Mouse (Mus musculus): ENCODE measurements around the gene Ggnbp2. TPM values are rescaled to one million over a fixed set of nuclear protein-coding genes. Genes with fewer than 3 reads are reported as not detected.
A peak's percentile ranks its signal among the peaks of the same experiment; 100 is the strongest.

Ggnbp2 gene
- total RNA-seq (2021): 10 to 100 TPM; 54.5 to 62.1 TPM

GRCm38 (mm10) chr11:84870337-84871043, at the start of gene Ggnbp2:
Gene Ggnbp2 (minus strand): TSS chr11:84870817.
- peak; percentile 92 to 94 for DNase-seq
- intact Hi-C loops (cut with DNase I): loop anchor here (1.0 kb wide), 1 partner anchor 9 kb away; no protein-coding TSS in a partner anchor

DNA sequence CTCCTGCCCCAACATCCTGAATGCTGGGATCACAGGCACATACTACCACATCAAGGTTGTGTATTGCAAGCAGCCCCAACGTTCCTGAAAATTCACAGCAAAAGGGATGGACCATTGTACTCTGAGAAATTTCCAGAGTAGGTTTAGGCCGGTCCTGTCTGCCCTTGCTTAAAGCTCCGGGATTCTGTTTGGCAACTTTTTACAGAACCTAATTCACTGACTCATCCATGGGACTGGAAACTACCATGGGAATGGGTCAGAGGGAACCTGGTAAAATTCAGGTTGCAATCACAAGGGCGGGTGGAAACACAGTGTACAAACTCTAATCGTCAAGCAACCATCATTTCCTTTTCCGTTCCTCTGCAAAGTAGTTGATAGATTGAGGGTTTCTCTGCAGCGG, 49.3 kb upstream of the Ggnbp2 start:
- no peak for DNase-seq
- intact Hi-C loops (cut with DNase I): loop anchor here (5.0 to 10.0 kb wide), 4 partner anchors 77 to 395 kb away; partner anchors contain the start of gene Ppm1d

GRCm38 (mm10) chr11:84919276-84919675, 48.7 kb upstream of the Ggnbp2 start:
- intact Hi-C loops (cut with DNase I): loop anchor here (5.0 to 10.0 kb wide), 4 partner anchors 78 to 396 kb away; partner anchors contain the start of gene Ppm1d
- DNase-seq: peak in 1 of 2 experiments; percentile 36

- intact Hi-C loops (cut with DNase I): loop anchor here (1.0 to 10.0 kb wide), 5 partner anchors 60 to 396 kb away; partner anchors contain the start of gene Ppm1d
- peak; percentile 83 to 93 for DNase-seq
These were observed 47.8 kb upstream of the Ggnbp2 start for GRCm38 (mm10) chr11:84918425-84918824.

DNA sequence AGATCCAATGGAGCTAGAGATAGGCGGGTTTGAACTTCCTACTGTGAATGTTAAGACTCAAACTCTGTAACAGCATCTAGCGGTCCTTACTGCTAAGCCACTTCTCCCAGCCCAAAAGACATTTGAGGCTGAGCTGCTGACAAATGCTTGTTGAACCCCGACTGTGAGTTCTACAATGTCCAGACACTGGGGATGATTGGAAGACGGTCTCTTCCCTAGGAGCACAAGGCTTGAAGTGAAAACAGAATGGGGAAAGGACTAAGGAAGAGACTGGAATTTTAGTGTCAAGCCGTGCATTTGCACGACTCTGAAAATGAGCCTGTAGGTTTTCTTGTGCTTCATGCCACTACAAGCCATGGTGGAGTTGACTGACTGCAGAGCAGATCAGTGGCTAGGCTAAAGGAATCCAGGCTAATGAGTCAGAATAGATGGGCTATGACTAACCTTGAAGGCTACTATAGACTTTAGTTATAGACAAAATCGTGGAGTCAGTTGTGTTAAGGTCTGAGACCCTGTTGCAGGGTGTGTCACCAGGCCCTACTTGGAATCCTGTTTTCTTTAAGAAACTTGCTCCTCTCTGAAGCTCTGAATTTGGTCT, 46.2 kb upstream of the Ggnbp2 start:
- intact Hi-C loops (cut with DNase I): loop anchor here (5.0 to 10.0 kb wide), 4 partner anchors 80 to 398 kb away; partner anchors contain the start of gene Ppm1d
- DNase-seq: no peak

DNA sequence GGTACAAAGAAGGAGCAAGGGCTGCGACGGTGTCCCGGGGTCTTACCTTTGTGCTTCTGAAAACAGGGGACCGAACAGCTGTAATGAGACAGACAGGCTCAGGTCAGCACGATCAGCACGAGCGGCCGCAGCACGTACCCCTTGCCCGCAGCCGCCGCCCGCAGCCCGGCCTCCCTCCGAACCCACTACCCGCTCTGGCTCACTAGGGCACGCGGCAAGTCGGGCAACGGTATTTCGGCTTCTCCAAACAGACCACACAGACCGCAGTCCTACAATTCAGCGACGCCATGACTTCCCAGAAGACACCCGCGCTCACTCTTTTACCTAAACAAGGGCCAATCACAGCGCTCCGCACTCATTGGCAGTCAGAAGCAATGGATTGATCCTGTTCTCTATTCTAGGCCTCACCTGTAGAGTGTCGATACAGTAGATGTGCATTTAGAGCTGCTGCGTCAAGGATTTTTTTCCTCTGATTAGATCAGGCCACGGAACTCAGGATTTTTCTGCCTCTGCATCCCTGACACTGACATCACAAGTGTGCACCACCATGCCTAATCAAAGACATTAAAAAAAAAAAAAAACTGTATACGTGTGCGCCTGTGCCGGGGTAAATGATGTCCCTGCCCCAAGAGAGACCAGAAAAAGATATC, 45.6 kb upstream of the Ggnbp2 start, which contains the start of gene Znhit3:
TSS of gene Znhit3 (minus strand) at position 314 of the 650 bp plus-strand sequence.
- peak; percentile 90 to 93 for DNase-seq
- intact Hi-C loops (cut with DNase I): loop anchor here (5.0 to 10.0 kb wide), 4 partner anchors 81 to 399 kb away; partner anchors contain the start of gene Ppm1d

GRCm38 (mm10) chr11:84914673-84915072, 44.1 kb upstream of the Ggnbp2 start:
- intact Hi-C loops (cut with DNase I): loop anchor here (5.0 to 10.0 kb wide), 4 partner anchors 83 to 400 kb away; partner anchors contain the start of gene Ppm1d
- no peak for DNase-seq

GRCm38 (mm10) chr11:84910411-84910810, 39.8 kb upstream of the Ggnbp2 start:
- no peak for DNase-seq
- intact Hi-C loops (cut with DNase I): loop anchor here (10.0 kb wide), 1 partner anchor 404 kb away; the partner anchor contains the start of gene Ppm1d

DNA sequence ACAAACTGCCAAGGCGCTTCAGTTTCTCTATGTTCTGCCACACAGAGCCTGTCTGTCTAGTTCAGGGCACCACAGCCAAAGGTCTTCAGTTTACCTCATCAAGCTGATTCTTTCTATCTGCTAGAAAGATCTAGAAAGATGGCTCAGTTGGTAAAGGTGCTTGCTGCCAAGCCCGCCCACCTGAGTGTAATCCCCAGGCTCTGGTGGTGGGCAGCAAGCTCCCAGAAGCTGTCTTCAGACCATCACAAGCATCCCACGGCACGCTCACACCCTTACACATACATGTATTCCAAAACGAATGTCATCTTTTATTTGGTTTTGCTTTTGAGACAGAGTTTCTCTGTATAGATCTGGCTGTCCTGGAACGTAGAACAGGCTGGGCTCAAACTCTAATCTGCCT, 37.9 kb upstream of the Ggnbp2 start:
- intact Hi-C loops (cut with DNase I): no loop called here
- DNase-seq: no peak

DNA sequence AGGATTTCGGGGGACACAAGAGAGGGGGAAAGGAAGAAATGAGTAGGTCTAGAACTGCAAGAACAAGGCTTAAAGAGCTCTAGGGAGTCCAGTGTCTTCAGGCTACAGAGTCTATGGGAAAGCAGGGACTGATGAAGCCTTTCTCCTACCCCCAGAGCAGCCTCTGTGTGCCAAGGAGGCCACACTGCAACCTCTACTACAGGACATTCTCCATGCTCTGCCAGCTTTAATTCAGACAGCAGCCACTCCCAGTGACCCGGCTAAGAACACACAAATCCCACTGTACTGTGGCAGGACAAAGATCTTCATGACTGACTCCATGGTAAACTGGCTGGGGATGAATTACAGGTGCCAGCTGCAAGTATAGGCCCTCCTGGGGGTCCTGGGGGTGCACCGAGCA, 36.5 kb upstream of the Ggnbp2 start:
- intact Hi-C loops (cut with DNase I): no loop called here
- DNase-seq: no peak

- intact Hi-C loops (cut with DNase I): no loop called here
- no peak for DNase-seq
These were observed 34.1 kb upstream of the Ggnbp2 start for GRCm38 (mm10) chr11:84904597-84905144.

DNA sequence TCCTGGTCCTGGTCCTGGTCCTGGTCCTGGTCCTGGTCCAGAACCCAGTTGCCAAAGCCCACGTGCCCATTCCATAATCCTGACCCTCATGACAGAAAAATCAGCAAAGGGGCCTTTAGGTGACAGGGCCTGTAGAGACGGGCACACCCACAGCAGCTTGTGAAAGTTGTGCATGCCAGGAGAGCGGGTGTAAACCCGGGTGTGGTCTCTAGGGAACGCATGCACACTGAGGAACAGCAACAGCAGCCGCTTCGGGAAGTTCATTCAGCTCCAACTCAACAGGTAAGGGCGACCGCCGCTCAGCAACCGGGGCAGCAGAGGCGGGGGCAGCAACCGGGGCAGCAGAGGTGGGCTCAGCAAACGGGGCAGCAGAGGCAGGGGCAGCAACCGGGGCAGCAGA, 22.5 kb upstream of the Ggnbp2 start:
- DNase-seq: no peak
- intact Hi-C loops (cut with DNase I): no loop called here

DNA sequence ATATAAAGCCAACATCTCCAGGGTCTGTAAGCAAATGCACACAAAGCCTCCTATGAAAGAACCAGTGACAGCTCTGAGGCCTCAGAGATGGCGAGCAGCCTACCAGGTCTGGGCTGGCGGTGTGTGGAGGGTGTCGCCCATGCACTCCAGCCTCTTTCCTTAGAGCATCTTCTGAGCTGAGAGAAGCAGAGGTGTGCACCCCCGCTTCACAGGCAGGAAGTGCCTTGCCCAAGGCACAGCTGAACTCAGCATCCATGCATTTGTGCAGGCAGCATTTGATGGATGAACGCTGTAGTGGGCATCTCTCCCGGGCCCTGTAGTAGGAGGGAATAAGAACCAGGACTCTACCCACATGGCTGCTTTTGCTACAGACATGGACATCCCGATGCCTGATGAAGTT, 21.1 kb upstream of the Ggnbp2 start:
- no peak for DNase-seq
- intact Hi-C loops (cut with DNase I): loop anchor here (2.0 kb wide), 1 partner anchor 35 kb away; no protein-coding TSS in a partner anchor

GRCm38 (mm10) chr11:84889492-84889891, 18.9 kb upstream of the Ggnbp2 start:
- no peak for DNase-seq
- intact Hi-C loops (cut with DNase I): no loop called here

DNA sequence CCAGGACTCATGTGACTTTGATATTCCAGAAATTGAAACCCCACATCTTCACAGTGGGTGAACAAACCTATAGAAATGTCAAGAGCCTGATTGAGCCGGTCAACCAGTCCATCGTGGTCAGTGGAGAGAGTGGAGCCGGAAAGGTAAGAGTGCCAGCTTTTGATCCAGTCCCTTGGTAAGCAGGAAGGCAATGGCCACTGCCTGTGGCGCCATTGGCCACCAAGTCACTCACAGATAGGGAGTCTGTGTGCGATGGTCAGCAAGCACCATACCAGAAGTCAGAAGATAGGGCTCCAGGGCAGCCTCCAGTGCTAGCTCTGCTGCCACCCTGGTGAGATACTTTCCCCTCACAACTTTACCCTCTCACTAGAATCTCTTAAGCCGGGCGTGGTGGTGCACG, 17.4 kb upstream of the Ggnbp2 start:
- DNase-seq: no peak
- intact Hi-C loops (cut with DNase I): no loop called here

GRCm38 (mm10) chr11:84886767-84887511, 16.3 kb upstream of the Ggnbp2 start:
- no peak for DNase-seq
- intact Hi-C loops (cut with DNase I): no loop called here

GRCm38 (mm10) chr11:84886236-84886635, 15.6 kb upstream of the Ggnbp2 start:
- intact Hi-C loops (cut with DNase I): no loop called here

GRCm38 (mm10) chr11:84885238-84885637, 14.6 kb upstream of the Ggnbp2 start:
- no peak for DNase-seq
- intact Hi-C loops (cut with DNase I): no loop called here

More at GRCm38 (mm10) chr11:84886236-84886635, 15.6 kb upstream of the Ggnbp2 start:
- DNase-seq: no peak

- intact Hi-C loops (cut with DNase I): no loop called here
These were observed 11.7 kb upstream of the Ggnbp2 start for GRCm38 (mm10) chr11:84882346-84882745.

DNA sequence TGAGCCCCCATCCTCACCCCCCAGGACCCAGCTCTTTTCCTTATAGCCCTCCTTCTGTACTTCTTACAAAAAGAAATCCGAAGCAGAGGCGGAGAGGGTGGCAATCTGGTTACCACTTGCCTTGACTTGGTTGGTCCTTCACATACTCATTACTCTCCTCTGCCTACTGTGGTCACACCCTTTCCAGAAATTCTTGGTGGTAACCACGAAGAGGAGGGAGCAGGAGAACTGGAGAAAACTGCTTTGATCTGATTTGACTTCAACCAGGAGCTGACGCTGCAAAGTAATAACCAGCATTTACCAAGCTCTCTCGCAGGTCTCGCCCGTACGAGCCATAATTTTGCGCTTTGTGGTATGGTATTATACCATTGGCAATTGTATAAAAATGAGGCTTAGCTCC, 10.4 kb upstream of the Ggnbp2 start:
- intact Hi-C loops (cut with DNase I): no loop called here

More at GRCm38 (mm10) chr11:84882346-84882745, 11.7 kb upstream of the Ggnbp2 start:
- DNase-seq: no peak

More for the DNA sequence above, 10.4 kb upstream of the Ggnbp2 start:
- no peak for DNase-seq

Measured in heart, postnatal 10 days (tissue).